Mouse (Mus musculus): ENCODE results near the gene Fam173b.

Gene Fam173b

DNA sequence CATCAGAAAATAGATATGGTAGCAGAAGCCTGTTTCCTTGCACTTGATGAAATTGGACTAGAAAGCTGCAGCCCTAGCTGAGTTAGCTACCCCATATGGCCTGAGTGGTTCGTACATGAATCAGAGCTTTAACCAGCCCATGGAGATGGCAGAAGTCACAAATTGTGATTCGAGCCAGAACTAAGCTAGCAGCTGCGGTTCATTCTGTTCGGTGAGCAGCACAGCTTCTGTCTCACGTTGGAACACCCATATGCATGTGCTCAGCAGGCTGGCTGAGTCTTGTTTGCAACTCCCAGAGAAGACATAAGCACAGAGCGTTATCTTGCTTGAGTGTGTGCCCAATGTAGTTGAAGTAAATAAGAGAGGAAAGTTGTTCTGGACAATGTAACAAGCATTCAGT lies 32.9 kb downstream of the Fam173b start:
- peak; percentile 67 for DNase-seq (ENCODE audit: low read depth, low spot score)

DNA sequence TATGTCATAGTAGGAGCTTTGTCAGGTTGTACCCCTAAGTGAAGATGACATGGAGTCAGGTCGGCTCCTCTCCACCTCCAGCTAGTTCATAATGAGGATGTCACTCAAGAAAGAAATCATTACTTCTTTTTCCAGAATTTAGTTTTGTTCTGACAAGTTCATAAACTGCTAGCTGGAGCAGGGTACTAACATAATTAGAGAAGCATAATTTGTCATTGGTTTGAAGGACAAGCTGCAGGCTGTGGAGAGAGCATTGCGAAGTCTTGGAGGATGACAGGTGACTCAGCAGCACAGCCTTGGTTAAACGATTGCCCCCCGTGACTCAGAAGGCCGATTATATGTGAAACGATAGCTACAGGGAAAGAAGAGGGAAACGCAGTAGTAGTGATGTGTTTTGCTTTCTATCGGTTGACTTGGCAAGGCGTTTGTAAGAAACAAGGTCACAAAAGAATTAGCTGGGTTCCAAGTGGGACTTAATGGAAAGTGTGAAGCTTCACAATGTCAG lies 34.5 kb downstream of the Fam173b start:
- DNase-seq (ENCODE audit: low read depth, low spot score) = no peak

DNA sequence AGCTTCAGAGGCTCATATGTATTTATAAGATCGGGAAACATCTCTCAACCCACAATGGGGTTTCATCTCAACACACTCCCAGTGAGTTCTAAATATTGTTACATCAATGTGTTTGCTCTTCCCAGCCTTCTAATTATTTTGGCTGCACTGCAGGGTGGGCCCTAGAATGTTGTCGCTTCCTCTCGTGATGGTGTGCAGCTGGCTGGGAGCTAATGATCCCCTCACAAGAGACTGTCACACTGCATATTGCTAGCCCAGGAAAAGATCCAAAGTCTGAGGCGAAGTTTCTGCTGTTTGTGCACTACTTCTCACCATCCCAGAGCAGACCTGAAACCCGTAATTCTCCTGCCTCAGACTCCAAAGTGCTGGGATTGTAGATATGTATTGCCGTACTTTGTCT lies 45.6 kb downstream of the Fam173b start:
- no peak for DNase-seq (ENCODE audit: low read depth, low spot score)

DNA sequence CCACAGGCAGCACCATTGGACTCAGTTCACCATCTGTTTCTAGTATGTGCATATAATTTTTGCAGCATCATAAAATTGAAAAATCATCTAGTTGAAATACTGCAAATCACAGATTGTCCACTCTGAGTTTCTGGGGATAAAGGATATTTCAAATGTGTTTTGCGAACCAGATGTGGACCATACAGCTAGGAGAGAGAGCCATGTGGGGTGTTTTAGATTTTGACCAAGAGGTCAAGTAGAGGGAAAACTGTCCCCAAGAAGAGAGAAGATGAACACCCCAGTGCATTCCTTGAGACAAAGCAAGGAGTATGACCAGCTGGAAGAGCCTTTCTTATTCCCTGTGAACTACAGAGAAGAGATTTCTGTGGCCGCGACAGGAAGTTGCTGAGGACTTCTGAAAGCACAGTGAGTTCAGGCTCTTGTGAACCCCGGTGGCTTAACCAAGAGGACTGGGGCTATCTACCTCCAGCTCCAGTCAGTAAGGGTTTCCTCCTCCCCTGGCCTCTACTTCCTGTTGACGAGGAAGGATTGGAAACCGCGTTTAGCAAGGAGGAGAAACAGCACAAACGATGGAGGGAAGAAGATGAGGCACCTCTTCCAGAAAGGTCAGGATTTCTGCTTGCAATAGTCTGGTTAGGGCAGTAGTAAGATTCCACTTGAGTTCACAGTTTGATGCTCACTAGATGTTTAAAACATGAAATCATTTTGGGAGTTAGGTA lies 46.4 kb downstream of the Fam173b start:
- no peak for DNase-seq (ENCODE audit: low read depth, low spot score)

DNA sequence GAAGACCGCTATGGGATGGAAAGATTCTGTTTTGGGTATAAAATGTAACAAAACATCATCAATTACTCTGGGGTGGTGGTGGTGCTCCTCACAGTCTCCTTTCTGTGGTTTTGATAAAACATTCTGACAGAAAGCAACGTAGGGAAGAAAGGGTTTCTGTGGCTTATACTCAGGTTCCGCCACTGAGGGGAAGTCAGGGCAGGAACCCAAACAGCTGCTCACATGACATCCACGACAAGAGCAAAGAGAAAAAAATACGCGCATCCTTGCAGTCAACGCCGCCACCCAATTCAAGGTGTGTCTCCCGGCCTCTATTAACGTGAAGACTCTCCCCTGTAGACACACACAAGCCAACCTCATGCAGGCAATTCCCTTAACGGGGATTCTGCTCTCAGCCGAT lies 48.0 kb downstream of the Fam173b start:
- no peak for DNase-seq (ENCODE audit: low read depth, low spot score)

DNA sequence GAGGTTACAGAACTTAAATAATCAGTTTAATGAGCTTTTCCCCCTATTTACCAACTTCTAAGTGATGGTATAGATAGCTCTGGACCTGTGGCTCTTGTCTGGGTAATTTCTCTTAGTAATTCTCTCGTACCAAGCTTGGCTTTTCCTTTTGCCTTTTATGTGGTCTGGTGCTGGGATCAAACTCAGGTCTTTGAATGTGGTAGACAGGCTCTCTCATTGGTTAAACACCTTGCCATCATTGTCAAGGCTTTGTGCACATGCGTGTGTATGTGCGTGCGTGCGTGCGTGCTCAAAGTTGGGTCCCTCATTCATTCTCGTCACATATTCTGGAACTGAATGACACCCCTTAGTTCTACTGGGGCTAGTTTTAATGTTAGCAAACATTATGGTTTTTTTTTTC lies 49.2 kb downstream of the Fam173b start:
- no peak for DNase-seq (ENCODE audit: low read depth, low spot score)

DNA sequence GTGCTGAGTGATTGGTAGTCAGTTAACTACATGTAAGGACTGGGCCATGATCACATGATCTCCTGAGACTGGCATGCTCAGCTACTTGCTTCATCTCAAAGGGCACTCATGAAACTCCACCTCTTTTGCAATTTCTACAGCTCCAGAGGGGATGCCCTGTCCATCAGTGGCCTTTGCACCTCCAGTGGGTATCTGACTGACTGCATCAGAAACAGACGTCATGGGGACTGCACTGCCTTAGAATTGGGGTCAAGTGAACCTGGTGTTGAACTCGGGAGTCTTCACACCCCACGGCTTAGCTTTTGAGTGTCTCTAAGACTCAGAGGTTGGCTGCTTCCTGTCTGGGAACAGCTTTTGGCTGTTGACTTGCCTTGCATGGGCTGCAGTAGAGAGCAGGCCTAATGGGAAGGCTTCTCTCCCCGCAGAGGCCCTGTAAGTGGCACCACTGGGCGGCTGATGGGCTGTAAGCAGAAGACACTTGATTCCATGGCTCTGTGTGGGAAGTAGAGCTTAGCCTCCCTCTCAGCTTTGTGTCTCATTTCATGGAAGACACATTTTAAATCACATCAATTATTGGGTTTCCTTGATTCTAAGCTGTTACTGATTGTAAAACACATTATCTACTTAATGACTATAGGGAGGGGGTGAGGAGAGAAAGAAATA lies 58.6 kb downstream of the Fam173b start:
- no peak for DNase-seq (ENCODE audit: low read depth, low spot score)

DNA sequence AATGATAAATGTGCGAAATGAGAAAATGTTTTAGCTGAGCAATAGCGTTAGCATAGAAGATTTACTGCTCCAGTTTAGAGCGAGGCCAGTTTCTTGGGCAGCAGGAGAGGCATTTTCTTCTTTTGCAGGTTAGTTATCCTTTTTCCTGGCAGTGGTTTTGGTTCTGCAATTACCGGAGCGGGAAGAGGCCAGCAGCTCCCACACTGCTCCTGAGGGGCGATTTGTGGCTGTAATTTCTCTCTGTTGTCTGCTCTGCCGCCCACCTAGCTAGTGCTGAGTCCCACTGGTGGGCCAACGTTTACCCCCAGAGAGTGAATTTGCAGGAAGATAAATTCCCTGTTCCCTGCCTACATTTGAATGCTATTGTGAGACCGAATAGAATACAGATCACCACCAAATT lies 59.2 kb downstream of the Fam173b start:
- no peak for DNase-seq (ENCODE audit: low read depth, low spot score)

DNA sequence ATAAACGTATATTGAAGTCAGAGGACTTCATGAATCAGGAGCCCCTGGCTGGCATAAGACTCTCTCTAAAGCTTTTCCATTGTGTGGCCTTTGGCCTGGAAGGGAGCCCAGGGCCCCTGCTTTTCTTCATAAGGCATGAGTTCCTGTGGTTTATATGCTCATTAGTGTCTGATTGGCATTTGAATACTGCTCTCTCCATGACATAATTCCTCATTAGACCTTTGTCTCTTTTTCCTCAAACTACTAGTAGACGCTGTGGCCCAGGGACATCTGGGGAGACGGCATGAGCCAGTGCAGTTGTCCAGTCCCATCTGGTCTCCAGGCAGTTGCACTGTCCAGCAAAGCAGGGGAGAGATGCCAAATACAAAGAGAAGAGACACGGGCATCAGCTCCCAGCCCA lies 60.1 kb downstream of the Fam173b start:
- no peak for DNase-seq (ENCODE audit: low read depth, low spot score)

DNA sequence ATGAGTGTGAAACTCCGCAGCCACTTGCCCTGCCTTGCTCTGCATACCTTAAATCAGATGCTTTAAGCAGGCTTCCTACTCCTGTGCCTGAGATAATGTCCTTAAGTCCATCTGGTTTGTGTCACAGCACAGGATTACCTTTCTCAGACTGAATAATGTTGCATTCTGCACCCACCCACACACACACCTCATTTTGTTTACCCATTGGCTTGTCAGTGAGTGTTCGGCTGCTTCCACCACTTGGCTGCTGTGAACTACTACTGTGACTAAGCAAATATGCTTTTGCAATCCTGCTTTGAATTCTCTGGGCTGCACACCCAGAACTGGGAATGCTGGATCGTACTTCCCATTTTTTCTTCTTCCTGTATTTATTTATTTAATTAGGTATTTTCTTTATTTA lies 61.4 kb downstream of the Fam173b start:
- DNase-seq (ENCODE audit: low read depth, low spot score) = no peak

Measured in brain, embryonic 18.5 days (tissue).